Mouse (Mus musculus) kidney, adult 2 months (tissue): ENCODE measurements around the gene Xylt1.

Source experiments
- CTCF ChIP-seq: fragments of 200-500 bp; conservative IDR thresholded peaks from 2 replicates; pipeline ENCODE4 v1.5.1; 2011; ENCODE audit warnings: low read depth, mild to moderate bottlenecking, control low read depth, low read length, moderate library complexity, mixed read lengths; ENCODE audit not compliant: insufficient read depth, insufficient read length
- POLR2A ChIP-seq: fragments of 200-500 bp; IDR thresholded peaks from one replicate; pipeline ENCODE4 v1.6.1; 2011; ENCODE audit warnings: low read depth, low read length, control low read depth

- no peak for TF ChIP-seq CTCF
- TF ChIP-seq POLR2A: no peak
Measured at GRCm38 (mm10) chr7:117686997-117687302, 306.2 kb downstream of the Xylt1 start.
